Mouse (Mus musculus) stomach, postnatal 0 days (tissue): ENCODE measurements around the gene Tmem132a. TPM values are rescaled to one million over a fixed set of nuclear protein-coding genes. Genes with fewer than 3 reads are reported as not detected.

Experiments
- ATAC-seq: fragments of 200-750 bp; cut with Nextera tagmentation; 2 replicates; pipeline ENCODE4 v1.8.0; 2017; ENCODE audit not compliant: low FRiP score, low TSS enrichment
- DNase-seq: peaks from one replicate; pipeline ENCODE4 v3.0.0-alpha.2; 2016; ENCODE audit warnings: low spot score
- H3K27ac ChIP-seq: fragments of 300-500 bp; sonication (generic); replicated peaks from 2 replicates; pipeline ENCODE4 v1.5.1; 2014; ENCODE audit warnings: mild to moderate bottlenecking, control low read depth
- H3K27me3 ChIP-seq: fragments of 300-500 bp; sonication (generic); 2 replicates; pipeline ENCODE4 v1.6.1; 2014; ENCODE audit warnings: low read length; ENCODE audit not compliant: control insufficient read depth, insufficient read depth
- H3K36me3 ChIP-seq: fragments of 300-500 bp; sonication (generic); 2 replicates; pipeline ENCODE4 v1.6.1; 2014; ENCODE audit warnings: low read length, mixed read lengths; ENCODE audit not compliant: control insufficient read depth, insufficient read depth
- H3K4me1 ChIP-seq: fragments of 300-500 bp; sonication (generic); replicated peaks from 2 replicates; pipeline ENCODE4 v1.6.1; 2014; ENCODE audit warnings: antibody characterized with exemption; ENCODE audit not compliant: control insufficient read depth, insufficient read depth
- H3K4me2 ChIP-seq: fragments of 300-500 bp; sonication (generic); replicated peaks from 2 replicates; pipeline ENCODE4 v1.6.1; 2014; ENCODE audit warnings: low read depth, mild to moderate bottlenecking, control low read depth, moderate library complexity
- H3K4me3 ChIP-seq: fragments of 300-500 bp; sonication (generic); 2 replicates; pipeline ENCODE4 v1.5.1; 2014; ENCODE audit warnings: low read depth, low read length, control low read depth
- H3K9ac ChIP-seq: fragments of 300-500 bp; sonication (generic); 2 replicates; pipeline ENCODE4 v1.6.1; 2014; ENCODE audit warnings: mild to moderate bottlenecking, low read length, control low read depth, mixed read lengths
- H3K9me3 ChIP-seq: fragments of 300-500 bp; sonication (generic); 2 replicates; pipeline ENCODE4 v1.6.1; 2016; ENCODE audit warnings: low read length; ENCODE audit not compliant: control insufficient read depth
- CTCF ChIP-seq: IDR thresholded peaks from 2 replicates; pipeline ENCODE4 v1.5.1; 2016; ENCODE audit warnings: antibody characterized with exemption, low read depth, mild to moderate bottlenecking, moderate library complexity
- EP300 ChIP-seq: optimal IDR thresholded peaks from 2 replicates; pipeline ENCODE3; 2016; ENCODE audit warnings: antibody characterized with exemption
- WGBS: fragments of 180-500 bp; shearing (Covaris S2); extraction: QIAGEN DNeasy Blood & Tissue Kit; methylation state at CpG from one replicate; pipeline ENCODE4 v1.1.7; 2014; 5-methylcytosine and 5-hydroxymethylcytosine counted together
- polyA plus RNA-seq: library from polyadenylated mRNA; unstranded; fragments of >200 nt; fragmentation: Nextera tagmentation; extraction: Ambion mirVana; gene quantifications from 2 replicates; pipeline ENCODE4 v1.2.1, GENCODE M21; 2015

Tmem132a gene
- polyA plus RNA-seq, 1 experiment from 2014 or later = 19.1 TPM

DNA sequence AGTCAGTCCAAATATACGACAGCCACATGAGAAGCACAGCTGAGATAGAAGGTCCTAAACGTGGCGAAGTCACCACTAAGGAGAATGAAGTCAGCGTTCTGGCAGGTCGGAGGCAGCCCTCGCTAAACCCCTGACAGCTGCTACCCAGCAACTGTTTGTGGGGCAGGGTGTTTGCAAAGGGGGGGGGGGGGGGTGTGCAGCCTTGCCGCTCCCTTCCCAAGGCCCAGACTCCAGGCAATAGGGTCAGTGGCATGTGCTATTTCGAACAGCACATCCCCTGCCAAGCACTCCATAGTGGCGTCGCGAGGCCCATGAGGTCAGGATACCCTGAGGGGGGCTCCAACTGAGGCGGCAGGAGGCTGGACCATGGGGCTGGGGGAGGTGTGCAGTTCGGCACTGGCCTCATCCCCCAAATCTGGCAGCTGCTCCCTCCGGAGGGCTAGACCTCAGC, 11.3 kb upstream of the Tmem132a start:
- TF ChIP-seq CTCF (no peak), EP300 (no peak)
- no peaks in the 10 kb centered on the region for H3K27me3 ChIP-seq
- H3K36me3 ChIP-seq = no peaks in the 10 kb centered on the region
- peak overlapping the region; percentile 73 for H3K9ac ChIP-seq
- no peaks in the 10 kb centered on the region for H3K4me1 ChIP-seq
- H3K4me2 ChIP-seq = peak overlapping the region; percentile 88
- DNase-seq (peak; percentile 59), ATAC-seq (peak; percentile 62)
- H3K9me3 ChIP-seq = no peaks in the 10 kb centered on the region
- peak overlapping the region; percentile 64 for H3K4me3 ChIP-seq
- under 1% methylated on average over 13 of the region's 14 CpGs for WGBS
- peak overlapping the region; percentile 94 for H3K27ac ChIP-seq

DNA sequence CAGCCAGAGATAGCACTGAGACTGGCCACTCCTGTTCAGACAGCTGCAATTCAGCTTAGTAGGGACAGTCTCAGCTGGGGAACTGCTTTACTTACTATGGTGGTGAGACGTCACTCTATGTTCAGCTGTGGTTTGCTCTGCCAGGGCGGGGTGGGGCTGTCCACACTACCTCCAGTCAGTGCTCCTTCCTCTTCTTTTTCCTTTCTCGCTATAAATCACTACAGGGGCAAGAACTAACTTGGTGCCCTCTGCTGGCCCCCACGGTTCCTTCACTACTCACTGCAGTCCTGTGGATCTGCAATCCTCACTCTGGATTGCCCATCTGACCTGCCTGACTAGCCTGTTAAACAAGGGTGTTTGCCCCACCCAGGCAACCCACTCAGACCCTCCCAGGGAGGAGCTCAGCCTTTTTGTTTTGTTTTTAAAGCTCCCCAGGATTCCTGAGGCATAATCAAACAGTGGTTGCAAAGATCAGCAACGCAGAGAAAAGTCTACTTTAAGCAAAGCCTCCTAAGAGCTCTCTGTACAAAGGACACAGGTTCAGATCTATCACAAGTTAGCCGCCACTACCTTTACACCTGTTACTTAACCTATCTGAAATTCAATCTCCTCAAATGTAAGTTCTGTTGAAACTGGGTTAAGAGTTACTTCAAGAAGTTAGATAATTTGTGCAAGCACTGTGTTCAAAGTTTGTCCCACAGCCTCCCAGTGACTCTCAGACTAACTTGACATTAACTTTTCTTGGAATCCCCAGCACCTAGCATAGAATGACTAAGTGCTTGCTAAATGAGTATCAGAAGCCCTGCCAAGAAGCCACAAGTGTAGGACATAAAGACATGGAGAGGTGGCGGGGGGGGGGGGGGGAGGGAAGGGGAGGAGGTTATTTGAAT, 10.6 kb upstream of the Tmem132a start:
- H3K9ac ChIP-seq = peak overlapping the region; percentile 73; the same call in 1 of the 2 replicates
- no peaks in the 10 kb centered on the region for H3K27me3 ChIP-seq
- H3K4me3 ChIP-seq = peak overlapping the region; percentile 64
- no peaks in the 10 kb centered on the region for H3K4me1 ChIP-seq
- peak; percentile 83 for DNase-seq
- H3K9me3 ChIP-seq = no peaks in the 10 kb centered on the region
- peak overlapping the region; percentile 88 for H3K4me2 ChIP-seq
- H3K36me3 ChIP-seq = no peaks in the 10 kb centered on the region
- peak overlapping the region; percentile 94 for H3K27ac ChIP-seq
- TF ChIP-seq CTCF = peak; percentile 71
- peak; percentile 91 for TF ChIP-seq EP300
- 26% methylated on average over 6 of the region's 7 CpGs for WGBS
- ATAC-seq = peak; percentile 78

DNA sequence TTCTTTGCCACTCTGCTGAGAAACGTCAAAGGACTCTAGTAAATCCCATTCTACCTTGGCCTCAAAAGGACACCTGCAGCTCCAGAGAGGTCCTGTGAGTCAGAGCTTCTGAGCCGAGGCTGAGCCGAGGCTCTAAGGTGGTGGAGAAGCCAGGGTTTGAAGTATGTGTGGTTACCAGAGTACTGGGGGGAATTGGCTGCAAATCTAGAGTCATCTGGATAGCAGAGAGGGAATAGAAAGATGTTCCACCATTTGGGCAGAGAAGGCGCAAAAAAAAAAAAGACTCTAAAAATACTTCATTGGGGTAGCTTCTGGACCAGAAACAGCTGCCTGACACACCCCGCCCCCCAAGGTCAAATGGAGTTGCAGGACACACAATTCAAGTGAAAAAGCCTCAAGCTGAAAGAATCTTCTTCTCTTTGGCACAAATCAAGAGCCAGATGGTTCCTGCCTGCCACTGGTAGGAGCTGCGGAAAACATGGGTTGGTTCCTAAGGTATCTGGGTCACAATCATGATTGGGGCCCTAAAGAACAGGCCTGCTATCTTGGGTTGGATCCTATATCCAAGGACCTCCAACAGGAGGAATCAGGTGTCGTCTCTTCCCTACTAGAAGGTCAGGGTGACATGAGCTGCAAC, 8.6 kb upstream of the Tmem132a start:
- H3K36me3 ChIP-seq = peaks cover 4% of the 10 kb centered on the region; the same call in 1 of the 2 replicates
- H3K27ac ChIP-seq = no peak overlapping the region
- H3K9ac ChIP-seq = no peak overlapping the region
- DNase-seq (no peak), ATAC-seq (no peak)
- no peaks in the 10 kb centered on the region for H3K4me1 ChIP-seq
- 79% methylated on average over 7 of the region's 7 CpGs for WGBS
- no peaks in the 10 kb centered on the region for H3K27me3 ChIP-seq
- TF ChIP-seq EP300 (no peak), CTCF (no peak)
- no peaks in the 10 kb centered on the region for H3K9me3 ChIP-seq
- H3K4me2 ChIP-seq = no peak overlapping the region
- no peak overlapping the region for H3K4me3 ChIP-seq

DNA sequence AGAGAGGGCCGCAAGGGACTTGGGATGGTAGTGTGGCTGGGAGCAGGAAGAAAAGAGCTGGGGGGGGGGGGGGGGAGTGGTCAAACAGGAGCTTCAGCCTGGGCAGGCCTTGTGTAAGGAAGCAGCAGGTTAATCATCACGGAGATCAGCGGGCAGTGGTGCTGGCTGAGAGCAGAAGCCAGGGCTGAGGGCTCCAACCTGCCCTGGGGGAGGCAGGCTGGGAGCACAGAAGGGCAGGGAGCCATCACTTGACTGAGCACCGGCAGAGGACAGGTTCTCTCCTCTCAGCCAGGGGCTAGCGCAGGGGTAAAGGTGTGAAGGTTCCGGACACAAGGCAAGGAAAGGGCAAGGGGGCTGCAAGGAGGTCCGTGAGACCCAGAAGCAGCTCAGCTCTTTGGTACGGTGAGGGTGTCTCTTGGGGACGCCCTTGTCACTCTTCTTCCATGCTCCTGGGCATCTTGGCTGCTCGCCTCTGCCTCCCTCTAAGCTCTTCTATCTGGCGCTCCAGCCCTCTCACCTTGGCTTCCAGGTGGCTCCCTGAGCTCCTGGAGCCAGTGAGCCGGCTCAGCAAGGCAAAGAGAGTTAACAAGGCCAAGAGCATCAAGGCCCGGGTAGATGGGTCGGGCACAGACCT, 1.7 kb upstream of the Tmem132a start:
- no peak overlapping the region for H3K4me3 ChIP-seq
- H3K9me3 ChIP-seq = no peaks in the 10 kb centered on the region
- ATAC-seq (no peak), DNase-seq (no peak)
- no peak overlapping the region for H3K4me2 ChIP-seq
- 0 out of 2 replicates have a peak overlapping the region, but pooled peaks have one; percentile 24 for H3K27ac ChIP-seq
- TF ChIP-seq CTCF = no peak
- no peak for TF ChIP-seq EP300
- 77% methylated on average over 13 of the region's 14 CpGs for WGBS
- no peak overlapping the region for H3K9ac ChIP-seq
- H3K4me1 ChIP-seq = peaks cover 8% of the 10 kb centered on the region; the same call in 1 of the 2 replicates
- H3K36me3 ChIP-seq = peaks cover 19% of the 10 kb centered on the region
- no peaks in the 10 kb centered on the region for H3K27me3 ChIP-seq

DNA sequence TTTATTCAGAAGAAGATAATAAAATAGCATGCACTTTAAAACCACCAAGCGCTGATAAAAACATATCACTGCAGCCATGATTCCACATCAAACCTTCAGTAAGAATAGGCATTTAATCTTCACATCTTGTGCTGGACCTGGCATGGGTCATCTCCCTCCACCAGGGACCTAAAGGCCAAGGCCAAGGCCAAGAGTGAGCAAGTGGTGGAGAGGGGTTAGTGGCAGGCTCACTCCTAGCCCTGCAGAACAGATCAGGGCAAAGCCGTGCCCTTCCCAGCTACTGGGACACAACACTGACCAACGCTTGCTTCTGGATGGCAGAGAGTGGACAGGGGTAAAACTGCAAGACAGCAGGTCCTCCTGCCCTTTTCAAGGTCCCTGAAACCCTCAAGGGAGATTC, 936 bp upstream of the Tmem132a start:
- Histone ChIP-seq H3K27me3 (no peaks in the 10 kb centered on the region), H3K4me2 (no peak overlapping the region), H3K4me1 (peaks cover 8% of the 10 kb centered on the region; the same call in 1 of the 2 replicates), H3K36me3 (peaks cover 19% of the 10 kb centered on the region), H3K9ac (peak overlapping the region; percentile 18; the same call in 1 of the 2 replicates), H3K27ac (0 out of 2 replicates have a peak overlapping the region, but pooled peaks have one; percentile 25), H3K9me3 (no peaks in the 10 kb centered on the region), H3K4me3 (no peak overlapping the region)
- 80% methylated on average over 3 of the region's 3 CpGs for WGBS
- no peak for ATAC-seq
- DNase-seq = no peak
- TF ChIP-seq EP300 (no peak), CTCF (no peak)
